Mouse (Mus musculus) MEL (cell line): ENCODE data around the gene Jdp2.

Source experiments
- BHLHE40 ChIP-seq: IDR thresholded peaks from 2 replicates; pipeline ENCODE4 v1.6.1; 2012; ENCODE audit warnings: low read depth, mild to moderate bottlenecking, inconsistent platforms, low read length, improper control_type of control experiment, borderline replicate concordance
- CTCF ChIP-seq, 3 experiments: IDR thresholded peaks in 2 of 3; conservative IDR thresholded peaks in 1 of 3; 2 replicates each; pipeline ENCODE4 v1.5.1; 2011 to 2012; ENCODE audit warnings: low read length in 3 of 3, low read depth in 2 of 3, mild to moderate bottlenecking in 2 of 3, improper control_type of control experiment in 1 of 3, inconsistent platforms in 1 of 3, mixed read lengths in 1 of 3, moderate library complexity in 1 of 3; ENCODE audit not compliant: control insufficient read depth in 1 of 3, insufficient read depth in 1 of 3, poor library complexity in 1 of 3, severe bottlenecking in 1 of 3
- EP300 ChIP-seq, 2 experiments: IDR thresholded peaks; 2 replicates each; pipeline ENCODE4 v1.6.1; 2011; ENCODE audit warnings: improper control_type of control experiment in 2 of 2, low read length in 2 of 2, low read depth in 1 of 2, mild to moderate bottlenecking in 1 of 2
- GABPA ChIP-seq: IDR thresholded peaks from 2 replicates; pipeline ENCODE4 v1.6.1; 2012; ENCODE audit warnings: low read depth, mild to moderate bottlenecking, inconsistent platforms, low read length, improper control_type of control experiment, moderate library complexity
- MYC ChIP-seq: IDR thresholded peaks from 2 replicates; pipeline ENCODE4 v1.6.1; 2011; ENCODE audit warnings: low read depth, mild to moderate bottlenecking, low read length, improper control_type of control experiment, moderate library complexity
- POLR2A ChIP-seq, 2 experiments: IDR thresholded peaks; 2 replicates each; pipeline ENCODE4 v1.6.1; 2011 to 2012; ENCODE audit warnings: low read length in 2 of 2, mild to moderate bottlenecking in 2 of 2, control low read depth in 1 of 2, improper control_type of control experiment in 1 of 2, low read depth in 1 of 2, moderate library complexity in 1 of 2; ENCODE audit not compliant: control insufficient read depth in 1 of 2, insufficient read depth in 1 of 2, poor library complexity in 1 of 2
- TAL1 ChIP-seq: IDR thresholded peaks from 2 replicates; pipeline ENCODE4 v1.6.1; 2012; ENCODE audit warnings: mild to moderate bottlenecking, inconsistent platforms, low read length, moderate library complexity, mixed read lengths
- UBTF ChIP-seq: IDR thresholded peaks from 2 replicates; pipeline ENCODE4 v1.6.1; 2012; ENCODE audit warnings: low read depth, mild to moderate bottlenecking, inconsistent platforms, low read length, improper control_type of control experiment, moderate library complexity, borderline replicate concordance; ENCODE audit not compliant: insufficient read depth
- USF2 ChIP-seq, 2 experiments: IDR thresholded peaks; 2 replicates each; pipeline ENCODE4 v1.6.1; 2011 to 2012; ENCODE audit warnings: improper control_type of control experiment in 2 of 2, low read length in 2 of 2, borderline replicate concordance in 1 of 2, inconsistent platforms in 1 of 2, low read depth in 1 of 2, mild to moderate bottlenecking in 1 of 2; ENCODE audit not compliant: insufficient read depth in 1 of 2
- ZNF384 ChIP-seq: IDR thresholded peaks from 2 replicates; pipeline ENCODE4 v1.6.1; 2012; ENCODE audit warnings: low read depth, mild to moderate bottlenecking, inconsistent platforms, low read length, improper control_type of control experiment

- TF ChIP-seq POLR2A (IDR thresholded peaks at IDR 0.05; ENCODE audit: control insufficient read depth in 1 of 2, insufficient read depth in 1 of 2, low read depth in 1 of 2, low read length in 2 of 2, poor library complexity in 1 of 2) (no peak), ZNF384 (no peak), USF2 (IDR thresholded peaks at IDR 0.05; ENCODE audit: borderline replicate concordance in 1 of 2, insufficient read depth in 1 of 2, low read depth in 1 of 2, low read length in 2 of 2) (no peak), CTCF (IDR thresholded peaks at IDR 0.05 in 2 of 3, conservative IDR thresholded peaks at IDR 0.05 in 1 of 3; ENCODE audit: control insufficient read depth in 1 of 3, insufficient read depth in 1 of 3, low read depth in 2 of 3, low read length in 3 of 3, poor library complexity in 1 of 3, severe bottlenecking in 1 of 3) (no peak), BHLHE40 (no peak), GABPA (no peak), MYC (no peak), UBTF (no peak), EP300 (IDR thresholded peaks at IDR 0.05; ENCODE audit: low read depth in 1 of 2, low read length in 2 of 2) (no peak), TAL1 (no peak)
Observed at GRCm38 (mm10) chr12:85602811-85603210, 4.0 kb downstream of the Jdp2 start.
